Mouse (Mus musculus): ENCODE measurements around the gene Ttc19.
A peak's percentile ranks its signal among the peaks of the same experiment; 100 is the strongest.
"Not testable (repeated sequence)": the region's sequence is repeated elsewhere in the genome, so short reads cannot be mapped to it uniquely, and the experiment has no call there.

The Ttc19 gene

DNA sequence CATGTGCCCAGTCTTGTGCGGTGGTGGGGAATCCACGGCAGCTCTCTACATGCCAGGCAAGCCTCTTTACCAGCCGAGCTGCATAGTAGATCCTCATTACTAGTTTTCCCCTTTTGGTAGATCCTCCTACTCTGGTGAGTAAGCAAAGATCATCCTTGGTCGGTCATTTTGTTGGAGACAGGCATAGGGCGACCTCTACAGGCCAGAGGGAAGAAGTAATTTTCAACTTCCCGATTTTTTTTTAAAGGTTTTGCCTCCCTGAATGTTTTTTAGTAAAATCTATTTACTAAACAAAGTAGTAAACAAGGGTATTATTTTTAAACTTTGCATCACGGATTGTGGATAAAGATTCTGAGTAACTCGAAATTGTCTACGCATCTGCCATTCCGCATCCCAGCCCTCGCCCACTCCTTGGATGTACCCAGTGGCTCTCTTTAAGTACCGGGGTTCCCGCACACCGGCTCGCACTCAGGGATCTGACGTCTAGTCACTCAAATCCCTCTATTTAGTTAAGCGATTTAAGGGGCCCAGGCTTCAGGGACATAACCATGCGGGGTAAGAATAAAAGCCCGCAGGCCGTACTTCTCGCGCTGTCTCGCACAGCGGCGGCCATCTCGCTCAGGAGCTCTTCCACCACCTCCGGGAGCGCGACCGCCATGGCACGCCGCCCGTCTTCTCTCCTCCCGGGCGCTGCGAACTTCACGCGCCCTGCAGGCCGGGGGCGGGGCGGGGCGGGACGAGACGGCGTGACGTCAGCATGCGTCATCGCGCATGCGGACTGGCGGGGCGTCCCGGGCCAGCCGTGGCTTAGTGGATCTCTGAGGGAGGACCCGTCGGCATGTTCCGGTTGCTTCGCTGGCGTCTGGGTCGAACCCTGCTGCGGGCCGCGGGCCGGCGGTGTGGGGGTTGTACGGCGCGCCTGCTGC lies at the start of gene Ttc19, which contains the start of gene Zswim7:
Gene Ttc19, plus strand, starts transcription at position 799 of the 926 bp plus-strand sequence.
Gene Zswim7, minus strand, starts transcription at position 701 of the 926 bp plus-strand sequence.
- peak; percentile 92 to 96 for DNase-seq

- DNase-seq, result peak; percentile 66 to 68
These were observed 40.5 kb upstream of the Ttc19 start for GRCm38 (mm10) chr11:62240631-62241261.

GRCm38 (mm10) chr11:62243871-62244270 lies 37.4 kb upstream of the Ttc19 start:
- DNase-seq, result no peak

DNA sequence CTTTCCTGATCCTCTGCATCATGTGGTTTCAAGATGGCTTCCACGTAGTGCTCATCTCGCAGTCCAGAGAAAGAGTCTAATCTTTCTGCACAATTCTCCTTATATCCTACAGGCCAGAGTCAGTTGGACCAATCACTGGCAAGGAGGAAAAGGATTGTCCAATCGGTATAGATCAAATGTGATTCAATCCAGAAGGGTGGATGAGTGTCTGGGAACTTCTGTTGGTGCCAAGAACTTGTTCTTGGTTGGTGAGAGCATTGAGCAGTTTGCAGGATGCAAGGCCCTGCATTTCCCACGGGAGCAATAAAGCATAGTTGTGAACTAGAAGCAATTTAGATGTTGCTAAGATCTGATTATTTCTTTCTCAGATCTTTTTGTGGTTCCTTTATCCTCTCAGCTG lies 36.8 kb upstream of the Ttc19 start:
- DNase-seq, result no peak

- no peak for DNase-seq
These were observed 33.4 kb upstream of the Ttc19 start for GRCm38 (mm10) chr11:62247759-62248400.

DNA sequence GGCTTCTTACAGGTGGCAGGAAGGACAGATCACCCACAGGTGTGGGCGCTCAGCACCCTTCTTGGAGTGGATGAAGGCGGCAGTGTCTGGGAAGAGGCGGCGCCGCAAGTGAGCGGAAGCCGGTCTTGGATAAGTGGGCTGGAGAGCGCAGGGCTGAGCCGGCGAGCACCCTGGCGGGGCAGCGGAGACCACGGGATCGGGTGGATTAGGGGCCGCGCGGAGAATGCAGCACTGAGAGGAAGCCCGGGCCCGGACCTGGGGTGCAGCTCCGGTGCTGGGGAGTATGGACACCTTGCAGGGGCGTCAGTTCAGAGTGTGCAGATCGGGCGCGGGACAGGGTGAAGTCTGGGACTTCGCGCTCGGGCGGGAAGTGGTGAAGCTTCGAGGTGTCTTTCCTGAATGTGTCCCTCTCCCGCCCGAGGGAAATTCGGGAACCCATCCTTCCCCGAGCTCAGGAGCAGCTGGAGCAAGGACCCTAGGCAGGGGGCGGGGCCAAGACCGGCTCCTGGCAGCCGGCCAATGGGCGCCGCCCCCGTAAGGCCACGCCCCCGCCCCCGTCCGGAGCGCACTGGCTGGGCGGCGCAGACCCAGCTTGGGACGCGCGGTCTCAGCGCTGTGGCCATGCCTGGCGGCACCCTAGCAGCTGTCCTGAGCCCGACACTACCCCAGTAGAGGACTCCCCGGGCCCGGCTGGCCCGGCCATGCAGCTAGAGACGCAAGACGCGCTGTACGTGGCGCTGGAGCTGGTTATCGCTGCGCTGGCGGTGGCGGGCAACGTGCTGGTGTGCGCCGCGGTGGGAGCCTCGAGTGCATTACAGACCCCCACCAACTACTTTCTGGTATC lies 32.6 kb upstream of the Ttc19 start, which contains the start of gene Adora2b:
Gene Adora2b, plus strand, starts transcription at position 584 of the 844 bp plus-strand sequence.
- DNase-seq, result peak; percentile 75 to 90

DNA sequence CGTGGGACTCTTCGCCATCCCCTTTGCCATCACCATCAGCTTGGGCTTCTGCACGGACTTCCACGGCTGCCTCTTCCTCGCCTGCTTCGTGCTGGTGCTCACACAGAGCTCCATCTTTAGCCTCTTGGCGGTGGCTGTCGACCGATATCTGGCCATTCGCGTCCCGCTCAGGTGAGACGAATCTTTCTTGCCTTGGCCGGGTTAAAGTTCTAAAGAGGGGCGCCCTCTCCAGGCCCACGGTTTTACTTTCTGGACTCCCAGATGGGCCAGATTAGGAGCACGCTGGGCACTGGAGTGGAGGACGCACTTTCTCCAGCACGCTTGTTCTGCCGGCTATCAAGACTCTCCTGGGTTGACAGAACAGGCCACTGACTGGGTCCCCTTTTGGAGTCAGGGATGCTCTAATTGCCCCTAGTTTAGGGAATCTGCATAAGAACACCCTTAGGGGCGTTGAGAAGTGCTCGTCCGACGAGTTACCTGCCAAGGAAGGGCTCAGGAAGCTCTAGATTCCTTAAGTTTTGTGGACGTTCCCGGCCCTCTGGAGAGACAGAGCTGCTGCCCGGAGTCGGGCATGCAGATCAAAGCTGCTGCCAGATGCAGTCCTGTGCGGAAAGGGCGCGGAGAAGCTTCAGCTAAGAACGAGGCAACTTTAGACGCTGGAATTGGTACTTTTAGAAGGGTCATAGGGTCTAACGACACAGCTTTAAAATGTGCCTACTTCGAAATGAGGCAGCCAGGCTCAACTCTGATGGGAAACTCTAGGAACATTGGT lies 31.8 kb upstream of the Ttc19 start:
- peak; percentile 72 to 80 for DNase-seq

DNA sequence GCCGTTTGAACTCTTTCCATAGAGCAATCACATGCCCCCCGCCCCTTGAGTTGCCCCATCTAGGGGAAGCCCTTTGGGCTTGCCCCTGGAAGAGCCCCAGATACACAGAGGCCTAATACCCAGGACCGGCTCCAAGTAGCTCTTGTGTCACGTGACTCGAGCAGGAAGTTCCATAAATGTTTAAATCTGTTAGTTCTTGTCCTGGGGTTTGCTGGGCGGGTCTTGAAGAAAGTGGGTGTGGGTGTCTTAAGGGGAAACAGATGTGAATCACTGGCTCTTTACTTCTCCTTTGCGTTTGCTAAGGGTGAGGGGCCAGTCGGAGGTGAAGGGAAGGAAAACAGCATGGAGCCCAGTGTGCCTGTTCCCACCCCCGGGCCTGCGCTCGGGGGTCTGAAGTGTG lies 30.2 kb upstream of the Ttc19 start:
- no peak for DNase-seq

DNA sequence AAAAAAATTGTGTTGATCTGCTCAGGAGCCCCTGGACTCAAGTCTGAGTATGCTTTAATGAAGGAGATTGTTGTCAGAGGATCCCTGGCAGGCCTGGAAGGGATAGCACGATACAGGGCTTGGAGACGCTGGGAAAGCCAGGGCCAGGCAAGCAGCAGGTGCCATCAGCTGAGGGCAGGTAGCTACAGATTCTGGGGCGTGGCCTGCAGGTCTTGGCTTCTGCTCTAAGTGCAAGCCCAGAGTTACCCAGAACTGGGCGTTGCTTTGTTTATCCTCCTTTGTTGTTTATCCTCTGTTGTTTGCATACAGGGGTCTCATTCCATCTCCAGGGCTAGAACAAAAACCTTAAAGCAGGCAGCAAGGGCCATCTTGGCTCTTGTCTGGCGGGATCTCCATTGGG lies 27.9 kb upstream of the Ttc19 start:
- DNase-seq, result no peak

DNA sequence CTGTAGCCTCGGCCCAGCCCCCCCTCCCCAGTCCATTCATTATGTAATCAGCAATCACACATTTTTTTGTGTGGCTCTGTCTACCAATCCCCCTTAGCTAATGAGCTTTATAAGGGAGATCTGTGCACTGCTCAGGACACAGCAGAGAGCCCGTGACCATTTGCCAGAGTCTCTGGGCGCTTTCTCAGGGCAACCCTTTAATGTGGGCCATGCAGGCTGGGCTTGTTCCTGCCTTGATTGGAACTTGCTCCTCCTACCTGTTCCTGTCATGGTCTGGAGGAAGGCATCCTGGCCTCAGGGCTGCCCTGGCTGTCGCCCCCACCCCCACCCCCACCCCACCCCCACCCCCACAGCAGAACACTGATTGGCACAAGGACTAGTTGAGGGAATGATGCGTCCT lies 22.1 kb upstream of the Ttc19 start:
- no peak for DNase-seq

- DNase-seq, result no peak
These were observed 17.7 kb upstream of the Ttc19 start for GRCm38 (mm10) chr11:62263599-62263998.

DNA sequence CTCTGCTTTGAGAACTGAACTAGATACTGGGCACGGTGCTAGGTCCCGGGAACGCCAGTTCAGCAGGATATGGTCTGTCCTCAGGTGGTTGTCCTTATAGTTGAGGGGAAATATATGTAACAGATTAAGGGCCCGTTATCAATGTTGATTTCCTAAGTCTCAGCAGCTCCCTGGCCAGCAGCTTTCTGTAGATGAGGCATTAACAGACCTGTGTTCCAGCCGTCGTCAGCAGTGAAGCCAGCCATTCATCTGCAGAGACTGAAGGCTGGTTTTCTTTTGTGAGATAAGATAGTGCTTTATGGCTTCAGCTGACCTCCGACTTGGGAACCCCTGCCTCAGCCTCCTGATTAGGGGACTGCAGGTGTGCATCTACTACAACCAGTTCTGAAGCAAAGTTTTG lies 17.3 kb upstream of the Ttc19 start:
- DNase-seq, result no peak

DNA sequence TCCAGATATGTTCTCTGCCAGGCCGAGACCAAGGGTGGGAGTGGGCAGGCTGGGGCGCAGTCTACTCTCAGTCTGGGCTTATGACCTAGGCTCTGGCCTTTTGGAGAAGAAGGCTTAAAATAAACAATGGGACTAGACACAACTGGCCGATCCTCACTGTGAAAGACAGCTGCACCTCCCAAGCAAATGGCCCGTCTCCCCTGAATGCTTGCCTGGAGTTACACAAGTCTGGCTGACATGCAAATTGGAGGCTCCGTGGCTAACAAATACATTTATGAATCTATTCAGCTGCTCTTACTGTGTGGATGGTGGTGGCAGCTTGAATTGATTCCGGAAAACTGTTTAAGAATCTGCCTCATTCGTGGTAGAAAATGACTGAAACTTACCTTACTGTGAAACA lies 15.6 kb upstream of the Ttc19 start:
- no peak for DNase-seq

DNA sequence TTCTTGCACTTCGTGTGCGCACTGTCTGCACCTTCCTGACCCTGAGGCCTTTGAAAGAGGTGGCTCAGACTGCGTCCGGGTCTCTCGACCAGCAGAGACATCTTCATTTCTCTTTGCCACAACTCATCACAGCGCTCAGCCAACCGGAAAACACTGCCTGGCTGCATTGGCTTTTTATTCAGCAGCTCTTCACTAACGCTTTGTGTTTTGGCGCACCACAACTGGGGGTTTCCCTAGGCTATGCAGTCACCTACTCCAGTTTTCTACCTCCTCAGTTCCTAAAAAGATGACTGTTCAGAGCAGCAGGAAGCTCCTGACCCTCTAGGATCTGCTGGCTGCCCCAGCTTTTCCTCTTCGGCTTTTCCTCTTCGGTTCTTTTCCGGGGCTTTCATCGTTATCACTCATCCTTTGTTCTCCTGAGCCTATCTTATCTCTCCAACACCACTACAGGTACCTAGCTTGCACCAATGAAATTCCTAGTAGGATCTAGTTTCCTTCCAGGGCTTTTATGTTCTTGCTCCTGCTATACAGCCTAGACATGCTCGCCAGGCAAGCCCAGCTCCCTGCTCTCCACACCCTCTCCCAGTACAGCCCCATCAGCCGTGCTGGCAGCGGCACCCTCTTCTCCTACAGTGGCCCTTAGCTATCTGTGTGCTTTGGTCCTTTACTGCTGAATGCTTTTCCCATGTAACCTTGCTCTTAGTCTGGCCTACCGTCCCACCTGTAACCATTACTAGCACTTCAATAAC lies 14.6 kb upstream of the Ttc19 start:
- DNase-seq, result no peak

DNA sequence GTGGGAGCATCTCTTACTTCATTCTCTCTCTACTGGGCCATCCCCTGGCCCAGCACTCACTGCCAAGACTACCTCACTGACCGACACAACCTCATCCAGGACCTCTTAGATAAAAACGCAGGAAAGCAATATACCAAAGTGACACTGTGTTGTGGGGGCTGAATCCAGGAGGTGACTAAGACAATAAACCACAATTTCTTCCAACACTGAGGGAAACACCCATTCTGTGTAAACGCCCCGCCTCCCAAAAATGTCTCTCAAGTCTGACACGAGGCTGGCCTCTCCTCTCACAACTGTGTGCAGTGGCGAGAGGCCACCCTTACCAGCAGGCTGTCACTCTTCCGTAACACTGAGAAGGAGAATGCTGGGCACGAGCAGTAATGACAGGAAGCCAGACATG lies 12.9 kb upstream of the Ttc19 start:
- no peak for DNase-seq

GRCm38 (mm10) chr11:62269097-62269496 lies 12.2 kb upstream of the Ttc19 start:
- DNase-seq, result no peak

GRCm38 (mm10) chr11:62270851-62271250 lies 10.4 kb upstream of the Ttc19 start:
- no peak for DNase-seq

- no peak for DNase-seq
These were observed 4.2 kb upstream of the Ttc19 start for GRCm38 (mm10) chr11:62277086-62277485.

DNA sequence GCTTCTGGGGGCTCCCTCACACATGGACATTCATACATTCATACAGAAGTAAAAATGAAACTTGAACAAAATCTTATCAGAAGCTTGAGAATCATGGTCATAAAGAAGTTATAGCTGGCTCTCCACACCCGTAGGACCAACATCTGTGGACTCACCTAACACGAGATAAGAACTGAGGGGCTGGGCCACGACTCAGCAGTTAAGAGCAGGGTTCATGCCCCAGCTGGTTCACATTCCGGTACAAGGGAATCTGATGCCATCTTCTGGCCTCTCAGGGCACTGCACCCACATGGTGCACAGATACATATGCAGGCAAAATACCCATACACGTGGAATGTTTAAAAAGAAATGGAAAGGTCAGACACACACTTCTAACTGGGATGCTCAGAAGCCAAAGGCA lies 3.2 kb upstream of the Ttc19 start:
- peak; percentile 74 to 87 for DNase-seq

DNA sequence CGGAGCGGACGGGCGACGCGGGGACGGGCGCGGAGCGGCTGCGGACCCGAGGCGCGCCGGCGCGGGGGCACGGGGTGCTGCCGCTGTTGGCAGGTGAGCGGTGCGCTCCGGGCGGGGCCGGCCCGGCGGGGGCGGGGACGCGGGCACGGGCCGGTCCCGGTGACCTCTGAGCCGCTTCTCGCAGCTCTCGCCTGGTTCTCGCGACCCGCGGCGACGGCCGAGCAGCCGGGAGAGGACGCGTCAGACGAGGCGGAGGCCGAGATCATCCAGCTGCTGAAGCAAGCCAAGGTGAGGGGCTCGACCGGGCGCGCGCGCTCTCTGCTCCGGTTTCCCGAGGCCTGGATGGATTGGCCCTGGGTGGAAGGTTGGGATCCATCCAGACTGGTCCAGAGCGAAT lies 326 bp downstream of the Ttc19 start:
- DNase-seq, result peak; percentile 78 to 87

DNA sequence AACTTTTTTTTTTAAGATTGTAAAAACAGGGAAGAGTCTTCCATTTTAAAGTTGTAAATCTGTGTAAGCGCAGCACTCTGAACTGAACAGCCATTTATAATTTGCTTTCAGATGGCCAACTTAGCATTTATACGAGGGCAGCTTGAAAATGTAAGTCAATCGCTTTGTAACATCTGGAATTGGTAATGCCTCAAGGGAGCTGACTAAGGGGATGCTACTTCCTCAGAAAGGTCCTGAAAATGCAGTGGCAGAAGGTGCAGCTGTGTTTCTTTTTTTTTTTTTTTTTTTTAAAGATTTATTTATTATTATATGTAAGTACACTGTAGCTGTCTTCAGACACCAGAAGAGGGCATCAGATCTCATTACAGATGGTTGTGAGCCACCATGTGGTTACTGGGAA lies 2.7 kb downstream of the Ttc19 start:
- not testable (repeated sequence) for DNase-seq
